27 mouse cellular contexts compared by ENCODE assay signal in genomic region chr7:67717520-67717919, GRCm38 (mm10). TPM values are rescaled to one million over a fixed set of nuclear protein-coding genes. Genes with fewer than 3 reads are reported as not detected.
DNase-seq lines count a peak whose midpoint lies in the region; ATAC-seq lines count a peak whose summit lies in the region.
"Had no signal": no experiment of that assay in that cellular context is flagged by ENCODE, and none has a peak within 500 bp of the region (broad histone marks: within the 10 kb centered on the region; RNA-seq: fewer than 3 reads in every experiment).

No protein-coding gene starts in this region.

- H3K27me3 ChIP-seq in forebrain, embryonic 13.5 days = no peaks in the 10 kb centered on the region
- no peaks in the 10 kb centered on the region for H3K27me3 ChIP-seq in forebrain, embryonic 15.5 days
- H3K27me3 ChIP-seq in kidney, embryonic 15.5 days = no peaks in the 10 kb centered on the region
- H3K27me3 ChIP-seq: CH12.LX; heart, embryonic 15.5 days; Patski had no signal

- 90% methylated on average over 3 of the region's 3 CpGs for WGBS in forebrain, embryonic 13.5 days
- WGBS in forebrain, embryonic 15.5 days = 92% methylated on average over 3 of the region's 3 CpGs
- WGBS in kidney, embryonic 15.5 days = 89% methylated on average over 3 of the region's 3 CpGs

- DNase-seq in adrenal gland, adult 2 months = peak; percentile 75
- DNase-seq in adrenal gland, postnatal 10 days = peak; percentile 46
- peak; percentile 65 to 76 for DNase-seq in adrenal gland, postnatal 36 days
- DNase-seq: B cell, adult 2 months; cerebellum, adult 18-20 months; cerebellum, adult 9-10 months; cerebellum, postnatal 14 days; gastrocnemius, postnatal 10 days; heart, adult 11 months; heart, postnatal 10 days; heart, postnatal 4 days; kidney, adult 18-20 months had no signal

- ATAC-seq in forebrain, embryonic 13.5 days = no peak
- ATAC-seq in forebrain, embryonic 15.5 days (replicated peaks) = no peak
- no peak for ATAC-seq in kidney, embryonic 15.5 days (replicated peaks; ENCODE audit: low FRiP score)
- ATAC-seq in cerebellum, adult (ENCODE audit: insufficient number of reproducible peaks, low FRiP score, low TSS enrichment) = no peak
- ATAC-seq: forebrain, embryonic 14.5 days; hindbrain, postnatal 0 days; inflammation-experienced regulatory T-cells, adult 6 months; intestine, embryonic 16.5 days; Patski had no signal

- no peaks in the 10 kb centered on the region for H3K9me3 ChIP-seq in forebrain, embryonic 13.5 days (replicated peaks)
- no peaks in the 10 kb centered on the region for H3K9me3 ChIP-seq in forebrain, embryonic 15.5 days
- 0 out of 2 replicates have a peak, but pooled peaks cover 2% of the 10 kb centered on the region for H3K9me3 ChIP-seq in kidney, embryonic 15.5 days (replicated peaks)
- H3K9me3 ChIP-seq: forebrain, embryonic 10.5 days; heart, embryonic 15.5 days had no signal

- peaks cover 17% of the 10 kb centered on the region for H3K36me3 ChIP-seq in forebrain, embryonic 13.5 days (ENCODE audit: poor library complexity, severe bottlenecking)
- H3K36me3 ChIP-seq in forebrain, embryonic 15.5 days = peaks cover 4% of the 10 kb centered on the region
- peaks cover 58% of the 10 kb centered on the region for H3K36me3 ChIP-seq in kidney, embryonic 15.5 days
- H3K36me3 ChIP-seq: G1E had no signal

- H3K4me2 ChIP-seq in forebrain, embryonic 13.5 days = no peak overlapping the region
- no peak overlapping the region for H3K4me2 ChIP-seq in forebrain, embryonic 15.5 days (replicated peaks)
- H3K4me2 ChIP-seq in kidney, embryonic 15.5 days = no peak overlapping the region
- H3K4me2 ChIP-seq: heart, embryonic 11.5 days; heart, embryonic 15.5 days; hindbrain, embryonic 14.5 days had no signal

- H3K4me3 ChIP-seq in forebrain, embryonic 13.5 days = no peak overlapping the region
- no peak overlapping the region for H3K4me3 ChIP-seq in forebrain, embryonic 15.5 days
- no peak overlapping the region for H3K4me3 ChIP-seq in kidney, embryonic 15.5 days (replicated peaks)
- H3K4me3 ChIP-seq: forebrain, embryonic 10.5 days; heart, embryonic 15.5 days had no signal

- H3K27ac ChIP-seq in forebrain, embryonic 13.5 days = 0 out of 2 replicates have a peak overlapping the region, but pooled peaks have one; percentile 15
- H3K27ac ChIP-seq in forebrain, embryonic 15.5 days (replicated peaks) = no peak overlapping the region
- H3K27ac ChIP-seq in kidney, embryonic 15.5 days = no peak overlapping the region
- H3K27ac ChIP-seq: forebrain, embryonic 10.5 days; hindbrain, embryonic 14.5 days; hindbrain, postnatal 0 days had no signal

- peaks cover 19% of the 10 kb centered on the region for H3K4me1 ChIP-seq in forebrain, embryonic 13.5 days
- H3K4me1 ChIP-seq in forebrain, embryonic 15.5 days = peaks cover 10% of the 10 kb centered on the region
- H3K4me1 ChIP-seq in kidney, embryonic 15.5 days = peaks cover 9% of the 10 kb centered on the region

- H3K9ac ChIP-seq in forebrain, embryonic 13.5 days = no peak overlapping the region
- no peak overlapping the region for H3K9ac ChIP-seq in forebrain, embryonic 15.5 days (replicated peaks)
- no peak overlapping the region for H3K9ac ChIP-seq in kidney, embryonic 15.5 days
- H3K9ac ChIP-seq: heart, embryonic 15.5 days; hindbrain, embryonic 14.5 days had no signal

RNA-seq across cellular contexts. Expression of gene Synm, which starts 42.0 kb away (rescaled TPM):
- 1.8 and 1.9 TPM in 2 replicates for polyA plus RNA-seq in forebrain, embryonic 13.5 days (2015; fragmentation: Nextera tagmentation; extraction: Ambion mirVana)
- 3.8 and 4.5 TPM in 2 replicates for polyA plus RNA-seq in forebrain, embryonic 15.5 days (2015; fragmentation: Nextera tagmentation; extraction: Ambion mirVana)
- 10 to 100 TPM in 1 of 2 experiments, 1 to 10 TPM in 1; 8.2 to 17.8 TPM for total RNA-seq in adrenal gland, adult 2 months (2021)
- polyA plus RNA-seq in adrenal gland, adult 2 months (2012; rRNA removed) = 3.6 and 5.1 TPM in 2 replicates
- total RNA-seq in adrenal gland, postnatal 10 days (2021) = 10 to 100 TPM in 1 of 2 experiments, 1 to 10 TPM in 1; 5.9 to 10.9 TPM
- total RNA-seq in adrenal gland, postnatal 36 days (2021) = 10 to 100 TPM; 14.1 to 18.8 TPM
- 0.99 and 1.4 TPM in 2 replicates for polyA plus RNA-seq in kidney, embryonic 15.5 days (2015; fragmentation: Nextera tagmentation; extraction: Ambion mirVana)
- total RNA-seq: CH12.LX had no signal
- polyA plus RNA-seq: G1E; inflammation-experienced regulatory T-cells, adult 6 months had no signal
